Mouse (Mus musculus) embryonic stem cell, embryonic (primary cell): ENCODE measurements at regions not wholly inside any gene's neighbourhood (a gene's known extent, or its start where the extent isn't known, plus 50 kb on each side); places are given as distances from the start of the nearest gene placed in this dataset.
"Not testable (repeated sequence)": the region's sequence is repeated elsewhere in the genome, so short reads cannot be mapped to it uniquely, and the experiment has no call there.

Source experiments
- CTCF ChIA-PET, 4 experiments: fragments of 300-600 bp in 2 of 4; fragments of 350-600 bp in 2 of 4; sonication (Branson Sonifier 250); formaldehyde crosslinking; loops; one replicate each; lab custom pipeline; 2022; ENCODE audit warnings: inconsistent platforms in 2 of 4; lab: Charles Lee
- POLR2A ChIA-PET, 4 experiments: fragments of 300-600 bp in 2 of 4; fragments of 350-600 bp in 2 of 4; sonication (Branson Sonifier 250); formaldehyde crosslinking; loops; one replicate each; lab custom pipeline; 2022; ENCODE audit warnings: antibody characterized with exemption in 4 of 4, inconsistent platforms in 1 of 4; lab: Charles Lee

GRCm38 (mm10) chr9:17742308-17742707 is 549.6 kb upstream of the Chordc1 start:
- ChIA-PET CTCF (no interaction called here), POLR2A (no interaction called here)

- CTCF ChIA-PET, result no interaction called here
- POLR2A ChIA-PET, result no interaction called here
Observed at GRCm38 (mm10) chr9:17745238-17745637, 546.7 kb upstream of the Chordc1 start.

GRCm38 (mm10) chr9:17745684-17746083 is 546.2 kb upstream of the Chordc1 start:
- ChIA-PET POLR2A (no interaction called here), CTCF (no interaction called here)

- POLR2A ChIA-PET, CTCF ChIA-PET: not testable (repeated sequence)
Observed at GRCm38 (mm10) chr9:17791835-17792234, 500.1 kb upstream of the Chordc1 start.

GRCm38 (mm10) chr9:17816730-17817403 is 475.1 kb upstream of the Chordc1 start:
- POLR2A ChIA-PET, result no interaction called here
- CTCF ChIA-PET, result interaction anchor here in 1 of 4 experiments (0.5 kb wide), 1 partner anchor 623 kb away, joined by 3 read pairs; no protein-coding TSS in a partner anchor

GRCm38 (mm10) chr9:17817404-17817736 is 474.6 kb upstream of the Chordc1 start:
- ChIA-PET CTCF (no interaction called here), POLR2A (no interaction called here)

GRCm38 (mm10) chr9:17865528-17865927 is 426.4 kb upstream of the Chordc1 start:
- ChIA-PET POLR2A (interaction anchor here in 1 of 4 experiments (0.6 kb wide), 1 partner anchor 13 kb away, joined by 6 read pairs; no protein-coding TSS in a partner anchor), CTCF (no interaction called here)

GRCm38 (mm10) chr9:17874795-17875194 is 417.1 kb upstream of the Chordc1 start:
- POLR2A ChIA-PET, result no interaction called here

More at GRCm38 (mm10) chr9:17874795-17875194, 417.1 kb upstream of the Chordc1 start:
- CTCF ChIA-PET, result no interaction called here
